Mouse (Mus musculus) layer of hippocampus, postnatal 10 days (tissue): ENCODE results near the gene Tsn. TPM values are rescaled to one million over a fixed set of nuclear protein-coding genes. Genes with fewer than 3 reads are reported as not detected.

Experiments
- DNase-seq, 2 experiments: peaks; one replicate each; pipeline ENCODE4 v3.0.0; 2021; ENCODE audit warnings: low spot score in 2 of 2
- long read RNA-seq: library from polyadenylated mRNA; stranded (forward); transcript quantifications from one replicate; pipeline ENCODE4 v2.0.0, GENCODE M21; 2023
- total RNA-seq, 2 experiments: library from RNA; stranded (reverse); gene quantifications; 2 replicates each; pipeline ENCODE4 v1.2.3; 2021

The Tsn gene
- 100 to 1,000 TPM; 113 to 135 TPM for total RNA-seq
- long read RNA-seq, full-length matches to known transcripts: 114 of 133 reads
- long read RNA-seq, partial matches to known transcripts: 2 of 133 reads
- long read RNA-seq, other reads (novel, unspliced or antisense): 17 of 133 reads

- no peak for DNase-seq
These were observed at the start of gene Tsn for GRCm38 (mm10) chr1:118311622-118312326. Tsn (minus strand) TSS chr1:118311739.

- no peak for DNase-seq
These were observed 47.7 kb upstream of the Tsn start for GRCm38 (mm10) chr1:118359071-118359761.

- no peak for DNase-seq
These were observed 38.4 kb upstream of the Tsn start for GRCm38 (mm10) chr1:118349922-118350321.

- DNase-seq: no peak
These were observed 32.3 kb upstream of the Tsn start for GRCm38 (mm10) chr1:118343649-118344435.

GRCm38 (mm10) chr1:118337921-118338320, 26.4 kb upstream of the Tsn start:
- no peak for DNase-seq

GRCm38 (mm10) chr1:118335847-118336246, 24.3 kb upstream of the Tsn start:
- DNase-seq: no peak

- DNase-seq: no peak
These were observed 23.5 kb upstream of the Tsn start for GRCm38 (mm10) chr1:118334749-118335713.

- peak; percentile 93 to 94 for DNase-seq
These were observed 10.2 kb upstream of the Tsn start, which contains the start of gene Nifk for GRCm38 (mm10) chr1:118321661-118322201. Nifk (plus strand) TSS chr1:118321839.

GRCm38 (mm10) chr1:118320696-118321095, 9.2 kb upstream of the Tsn start:
- peak; percentile 26 to 37 for DNase-seq

- peak; percentile 90 to 93 for DNase-seq
These were observed 538 bp downstream of the Tsn start for GRCm38 (mm10) chr1:118310780-118311621.

- DNase-seq: no peak
These were observed 13.8 kb downstream of the Tsn start for GRCm38 (mm10) chr1:118297719-118298118.

- no peak for DNase-seq
These were observed 14.9 kb downstream of the Tsn start for GRCm38 (mm10) chr1:118296673-118297072.

GRCm38 (mm10) chr1:118294826-118295225, 16.7 kb downstream of the Tsn start:
- DNase-seq: peak; percentile 62 to 67

- DNase-seq: no peak
These were observed 17.3 kb downstream of the Tsn start for GRCm38 (mm10) chr1:118294192-118294591.

GRCm38 (mm10) chr1:118292291-118292690, 19.2 kb downstream of the Tsn start:
- DNase-seq: no peak

- peak in 1 of 2 experiments; percentile 35 for DNase-seq
These were observed 36.4 kb downstream of the Tsn start for GRCm38 (mm10) chr1:118275139-118275538.

- DNase-seq: no peak
These were observed 59.6 kb downstream of the Tsn start for GRCm38 (mm10) chr1:118251931-118252330.
